Mouse (Mus musculus) forebrain, embryonic 13.5 days (tissue): ENCODE data around the gene Zfp780b. TPM values are rescaled to one million over a fixed set of nuclear protein-coding genes. Genes with fewer than 3 reads are reported as not detected.
"Not testable (repeated sequence)": the region's sequence is repeated elsewhere in the genome, so short reads cannot be mapped to it uniquely, and the experiment has no call there.

Experiments used
- ATAC-seq: fragments of 200-750 bp; cut with Nextera tagmentation; 2 replicates; pipeline ENCODE4 v1.8.0; 2017
- H3K27ac ChIP-seq: fragments of 300-500 bp; sonication (generic); 2 replicates; pipeline ENCODE4 v1.5.1; 2015; ENCODE audit warnings: inconsistent platforms, mild to moderate bottlenecking, moderate library complexity
- H3K27me3 ChIP-seq: fragments of 300-500 bp; sonication (generic); 2 replicates; pipeline ENCODE4 v1.6.1; 2015; ENCODE audit warnings: mild to moderate bottlenecking, inconsistent platforms
- H3K36me3 ChIP-seq: fragments of 300-500 bp; sonication (generic); 2 replicates; pipeline ENCODE4 v1.6.1; 2015; ENCODE audit warnings: mild to moderate bottlenecking, inconsistent platforms; ENCODE audit not compliant: poor library complexity, severe bottlenecking
- H3K4me1 ChIP-seq: fragments of 300-500 bp; sonication (generic); 2 replicates; pipeline ENCODE4 v1.6.1; 2015; ENCODE audit warnings: inconsistent platforms
- H3K4me2 ChIP-seq: fragments of 300-500 bp; sonication (generic); 2 replicates; pipeline ENCODE4 v1.6.1; 2015; ENCODE audit warnings: inconsistent platforms, mild to moderate bottlenecking, moderate library complexity
- H3K4me3 ChIP-seq: fragments of 300-500 bp; sonication (generic); 2 replicates; pipeline ENCODE4 v1.5.1; 2015; ENCODE audit warnings: mild to moderate bottlenecking, inconsistent platforms
- H3K9ac ChIP-seq: fragments of 300-500 bp; sonication (generic); 2 replicates; pipeline ENCODE4 v1.6.1; 2015; ENCODE audit warnings: mild to moderate bottlenecking, inconsistent platforms
- H3K9me3 ChIP-seq: fragments of 300-500 bp; sonication (generic); replicated peaks from 2 replicates; pipeline ENCODE4 v1.6.1; 2016; ENCODE audit warnings: inconsistent platforms
- WGBS: fragments of 180-500 bp; shearing (Covaris S2); methylation state at CpG from one replicate; pipeline ENCODE4 v1.1.7; 2015; 5-methylcytosine and 5-hydroxymethylcytosine counted together
- polyA plus RNA-seq: library from polyadenylated mRNA; unstranded; fragments of >200 nt; fragmentation: Nextera tagmentation; extraction: Ambion mirVana; gene quantifications from 2 replicates; pipeline ENCODE4 v1.2.1, GENCODE M21; 2015

Zfp780b gene
- polyA plus RNA-seq, 1 experiment from 2014 or later: 28.7 TPM

GRCm38 (mm10) chr7:27910952-27911351 lies 68.0 kb downstream of the Zfp780b start:
- not testable (repeated sequence) for H3K27ac ChIP-seq, H3K4me2 ChIP-seq

More at GRCm38 (mm10) chr7:27910952-27911351, 68.0 kb downstream of the Zfp780b start:
- H3K9ac ChIP-seq, ATAC-seq, H3K4me1 ChIP-seq, H3K27me3 ChIP-seq, H3K9me3 ChIP-seq, H3K4me3 ChIP-seq: not testable (repeated sequence)
- 63% methylated on average over 4 of the region's 4 CpGs for WGBS
- peaks cover 45% of the 10 kb centered on the region for H3K36me3 ChIP-seq

Other genes with a start within 250 kb of the Zfp780b start
- gene Zfp60, start 247.8 kb downstream of the Zfp780b start, polyA plus RNA-seq: 116 and 129 TPM in 2 replicates
- 2.9 and 3.2 TPM in 2 replicates for gene Zfp626, start 172.0 kb downstream of the Zfp780b start, polyA plus RNA-seq
- 10.1 and 11.1 TPM in 2 replicates for gene Zfp59, start 140.6 kb downstream of the Zfp780b start, polyA plus RNA-seq
- 2.3 and 2.4 TPM in 2 replicates for gene Zfp607a, start 121.6 kb downstream of the Zfp780b start, polyA plus RNA-seq
- 14.9 and 17.2 TPM in 2 replicates for gene Zfp974, start 49.7 kb downstream of the Zfp780b start, polyA plus RNA-seq
- gene Zfp850, start 34.9 kb upstream of the Zfp780b start, polyA plus RNA-seq: 5.2 and 7.1 TPM in 2 replicates
- 389 and 404 TPM in 2 replicates for gene Psmc4, start 70.9 kb upstream of the Zfp780b start, polyA plus RNA-seq
- 0.06 and 0.15 TPM in 2 replicates for gene Fcgbp, start 92.1 kb upstream of the Zfp780b start, polyA plus RNA-seq
- 0.10 and 0.14 TPM in 2 replicates for gene 9530053A07Rik, start 150.3 kb upstream of the Zfp780b start, polyA plus RNA-seq
- gene Fbl, start 190.5 kb upstream of the Zfp780b start, polyA plus RNA-seq: 114 and 132 TPM in 2 replicates
- 14.0 and 14.3 TPM in 2 replicates for gene Dyrk1b, start 200.3 kb upstream of the Zfp780b start, polyA plus RNA-seq